Mouse (Mus musculus): ENCODE measurements around the gene Rnps1.

Rnps1 gene

DNA sequence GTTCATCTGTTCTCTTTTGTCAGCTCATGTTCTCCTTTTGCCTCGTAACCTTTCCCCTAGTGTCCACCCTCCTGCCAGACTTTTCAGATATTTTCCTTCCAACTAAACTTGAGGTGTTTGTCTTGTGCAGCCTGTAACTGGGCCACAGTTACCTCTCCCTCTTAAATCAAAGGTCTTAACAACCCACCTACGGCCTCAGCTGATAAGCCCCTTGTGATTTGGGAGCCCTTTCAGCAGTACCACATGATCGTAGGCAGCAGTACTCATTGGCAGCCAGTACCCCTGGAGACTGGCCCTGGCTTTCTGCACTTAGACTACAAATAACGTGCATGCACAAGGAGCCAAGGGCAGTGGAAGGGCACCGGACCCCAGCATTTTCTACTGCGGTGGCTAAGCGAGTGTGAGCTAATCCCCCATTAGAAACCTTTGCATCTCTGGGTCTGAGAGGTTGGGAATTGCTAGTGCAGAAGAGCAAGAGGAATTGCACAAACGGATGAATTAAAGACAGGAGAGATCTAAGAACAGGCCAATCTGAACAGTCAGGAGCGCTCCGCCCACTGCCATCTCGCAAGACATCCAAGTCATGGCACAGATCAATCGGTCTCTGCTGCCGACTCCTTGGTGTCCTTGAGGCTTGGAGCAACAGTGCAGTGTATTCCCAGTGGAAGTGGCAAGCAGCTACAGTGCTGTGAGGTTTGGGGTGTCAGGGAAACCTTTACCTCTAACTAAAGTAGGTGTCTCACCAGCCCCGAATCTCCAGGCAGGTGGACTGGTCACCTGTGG lies 15.0 kb downstream of the Rnps1 start:
- DNase-seq: peak; percentile 98

DNA sequence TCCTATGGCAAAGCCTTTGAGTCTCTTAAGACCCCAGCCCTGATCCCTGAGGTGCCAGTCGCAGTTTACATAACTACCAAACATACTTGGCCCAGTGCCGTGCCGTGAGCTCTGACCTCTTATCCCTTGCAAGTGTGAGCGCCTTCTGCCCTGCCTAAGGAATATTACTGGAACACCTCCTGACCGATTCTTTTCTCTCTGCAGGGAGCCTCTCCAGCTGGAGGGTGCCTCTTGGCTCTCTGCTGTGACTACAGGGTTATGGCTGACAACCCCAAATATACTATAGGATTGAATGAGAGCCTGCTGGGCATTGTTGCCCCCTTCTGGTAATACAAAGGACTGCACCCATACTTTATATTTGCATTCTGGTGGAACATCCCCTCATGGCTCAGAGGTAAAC lies 22.7 kb downstream of the Rnps1 start:
- DNase-seq: peak; percentile 93

DNA sequence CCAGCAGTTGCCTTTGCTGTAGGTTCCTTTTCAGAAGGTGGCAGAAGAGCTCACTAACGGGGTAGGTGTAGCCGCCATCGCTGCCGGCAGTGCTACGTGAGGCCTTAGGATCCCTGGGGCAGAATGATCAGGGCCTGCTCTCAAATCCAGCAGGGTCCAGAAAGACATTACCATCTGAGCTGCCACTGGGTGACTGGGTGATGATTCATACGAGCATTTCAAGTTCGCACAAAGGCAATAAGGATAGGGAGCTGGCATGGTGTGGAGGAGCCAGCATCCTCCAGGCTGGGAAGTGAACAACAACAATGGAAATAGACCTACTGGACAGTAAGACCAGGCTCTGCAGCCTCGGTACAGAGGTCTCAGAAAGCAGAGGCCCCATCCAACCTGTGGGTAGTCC lies 26.0 kb downstream of the Rnps1 start:
- no peak for DNase-seq

DNA sequence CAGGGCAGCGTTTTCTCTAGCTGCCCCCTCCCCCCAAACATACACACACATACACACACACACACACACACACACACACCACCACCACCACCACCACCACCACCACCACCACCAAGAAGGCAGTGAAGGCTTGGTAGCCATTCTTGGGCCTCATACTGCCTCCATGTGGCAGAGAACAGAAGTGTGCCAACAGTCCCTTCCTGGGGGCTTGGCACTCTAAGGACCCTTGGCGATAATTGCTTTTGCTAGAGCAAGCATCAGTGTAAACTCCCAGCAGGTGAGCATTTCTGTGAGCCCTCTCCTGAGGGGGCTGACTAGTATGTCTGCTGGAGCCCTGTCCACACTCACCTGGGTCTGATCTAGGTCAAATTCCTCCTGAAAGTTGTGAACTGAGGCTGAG lies 26.8 kb downstream of the Rnps1 start:
- DNase-seq: no peak

DNA sequence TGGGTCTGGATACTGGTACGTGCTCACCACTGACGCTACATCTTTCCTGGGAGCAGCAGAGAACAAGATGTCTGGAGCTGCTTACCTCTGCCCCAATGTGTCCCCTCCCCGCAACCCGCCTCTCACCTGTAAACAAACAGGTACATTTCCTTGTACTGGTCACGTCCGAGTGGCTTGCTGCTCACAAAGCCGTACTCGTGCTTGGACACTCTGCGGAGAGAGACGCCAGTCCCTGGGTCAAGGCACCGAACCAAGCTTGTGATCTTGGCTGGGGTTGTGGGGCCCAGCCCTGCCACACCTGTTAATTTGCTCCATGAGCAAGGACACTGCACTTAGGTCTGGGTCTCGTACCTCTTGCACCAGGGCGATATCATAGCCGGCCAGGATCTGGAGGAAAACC lies 27.7 kb downstream of the Rnps1 start:
- peak; percentile 91 for DNase-seq

DNA sequence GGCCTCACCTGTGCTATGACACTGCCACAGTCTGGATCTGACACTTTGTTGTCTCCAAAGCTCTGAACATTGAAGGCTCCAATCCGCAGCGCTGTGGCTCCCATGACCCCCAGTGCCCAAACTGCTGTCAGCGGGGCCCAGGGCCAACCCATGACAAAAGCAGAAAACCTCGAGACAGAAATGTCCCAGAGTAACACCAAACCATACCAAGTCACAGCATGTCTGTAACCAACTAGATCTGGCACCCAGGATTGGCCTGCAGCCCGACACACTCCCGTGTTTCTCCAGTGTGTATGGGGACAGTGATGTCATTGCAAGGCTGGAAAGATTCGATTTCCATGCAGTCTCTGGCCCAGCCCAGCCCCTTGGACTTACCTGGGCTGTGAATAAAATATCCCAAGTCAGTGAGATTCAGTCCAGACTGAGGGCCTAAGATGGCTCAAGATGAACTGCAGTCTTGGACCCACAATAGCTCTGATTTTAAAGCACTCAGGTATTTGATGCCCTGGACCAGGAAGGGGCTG lies 28.3 kb downstream of the Rnps1 start, which contains the start of gene Dnase1l2:
Dnase1l2 (minus strand) TSS at position 474 of the 524 bp plus-strand sequence.
- DNase-seq: peak; percentile 86

DNA sequence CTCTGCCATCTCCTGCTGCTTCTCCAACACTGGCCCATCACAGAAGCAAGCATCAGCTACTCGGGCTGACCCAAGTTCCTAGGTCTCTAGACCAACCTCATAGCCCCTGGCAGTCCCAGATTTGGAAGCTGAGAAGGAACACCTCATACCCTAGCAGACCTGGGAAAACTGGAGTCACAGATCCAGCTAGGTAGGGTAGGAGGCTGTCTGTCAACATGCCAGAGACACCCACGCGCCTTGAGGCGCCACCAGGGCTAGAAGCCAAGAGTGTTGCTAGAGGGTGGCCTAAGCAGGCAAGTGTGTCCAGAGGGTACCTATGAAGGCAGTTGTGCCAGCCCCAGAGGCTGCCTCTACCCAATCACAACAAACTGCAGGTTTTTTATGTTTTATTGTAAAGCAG lies 29.0 kb downstream of the Rnps1 start:
- DNase-seq: no peak

DNA sequence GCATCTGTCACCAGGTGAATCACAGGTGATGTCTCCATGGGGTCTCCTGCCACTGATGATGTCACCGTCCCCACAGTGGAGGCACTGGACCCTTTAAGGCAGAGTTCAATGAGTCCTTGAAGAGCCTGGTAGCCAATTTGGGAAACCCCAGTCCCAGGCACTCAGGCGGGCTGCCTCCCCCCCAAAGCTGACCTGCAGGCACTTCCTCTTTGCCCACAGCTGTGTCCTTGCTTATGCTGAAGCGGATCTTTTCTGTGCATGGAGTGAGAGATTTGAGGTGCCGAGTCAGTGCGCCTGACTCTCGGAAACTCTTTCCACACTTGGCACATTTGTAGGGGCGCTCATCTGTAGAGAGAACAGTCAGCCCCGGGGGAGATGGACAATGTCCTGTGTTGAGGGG lies 32.2 kb downstream of the Rnps1 start:
- DNase-seq: peak; percentile 96

DNA sequence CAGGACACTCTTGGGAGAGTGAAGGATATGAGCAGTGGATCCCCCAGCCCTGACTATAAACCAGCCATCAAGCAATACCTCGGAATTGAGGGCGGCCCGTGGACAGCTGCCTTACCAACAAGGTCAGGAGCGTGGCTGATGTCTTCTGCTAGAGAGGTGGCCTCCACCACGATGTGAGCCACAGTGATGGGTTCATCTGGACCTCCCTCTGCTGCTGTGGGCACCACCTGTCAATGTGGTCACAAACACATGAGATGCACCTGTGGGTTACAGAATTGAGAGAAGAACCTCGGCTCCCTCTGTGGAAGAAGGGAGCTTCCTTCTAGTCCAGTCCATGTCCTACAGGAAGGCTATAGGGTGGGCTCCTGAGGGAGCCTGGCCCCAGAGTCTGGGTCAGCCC lies 35.1 kb downstream of the Rnps1 start:
- DNase-seq: no peak

DNA sequence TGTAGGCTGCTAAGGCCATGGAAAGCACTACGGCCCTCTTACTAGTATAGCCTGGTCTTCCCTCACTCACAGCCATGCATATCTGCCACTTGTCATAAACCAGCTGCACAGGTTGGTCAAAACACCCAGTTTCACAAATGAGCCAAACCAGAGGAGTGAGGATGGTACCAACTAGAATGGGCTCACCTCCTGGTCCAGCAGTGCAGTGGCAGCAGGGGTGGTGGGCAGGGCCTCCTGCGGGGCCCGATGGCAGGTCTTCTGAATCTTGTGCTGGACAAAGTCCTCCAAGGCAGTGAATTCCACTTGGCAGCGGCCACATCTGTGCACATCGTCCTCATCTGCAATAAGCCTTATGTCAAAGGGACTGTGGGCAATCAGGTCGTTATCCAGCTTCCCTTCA lies 36.9 kb downstream of the Rnps1 start:
- DNase-seq: peak; percentile 90

DNA sequence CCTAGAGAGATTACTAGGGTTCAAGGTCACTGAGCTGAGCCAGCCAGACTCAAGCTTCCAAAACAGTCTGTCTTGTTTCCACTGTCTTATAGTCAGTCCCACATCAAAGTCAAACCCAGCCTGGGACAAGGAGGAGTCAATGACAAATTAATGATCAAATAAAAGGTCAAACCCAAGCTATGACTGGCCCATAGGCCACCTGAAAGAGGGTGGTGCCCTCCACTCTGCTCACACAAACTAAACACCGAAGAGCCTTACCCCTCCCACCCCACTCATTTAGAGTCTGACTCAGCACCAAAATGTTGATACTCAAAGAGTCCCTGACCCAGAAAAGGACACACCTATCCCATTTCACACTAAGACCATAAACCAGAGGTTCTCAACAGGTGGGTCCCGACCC lies 39.0 kb downstream of the Rnps1 start:
- DNase-seq: no peak

DNA sequence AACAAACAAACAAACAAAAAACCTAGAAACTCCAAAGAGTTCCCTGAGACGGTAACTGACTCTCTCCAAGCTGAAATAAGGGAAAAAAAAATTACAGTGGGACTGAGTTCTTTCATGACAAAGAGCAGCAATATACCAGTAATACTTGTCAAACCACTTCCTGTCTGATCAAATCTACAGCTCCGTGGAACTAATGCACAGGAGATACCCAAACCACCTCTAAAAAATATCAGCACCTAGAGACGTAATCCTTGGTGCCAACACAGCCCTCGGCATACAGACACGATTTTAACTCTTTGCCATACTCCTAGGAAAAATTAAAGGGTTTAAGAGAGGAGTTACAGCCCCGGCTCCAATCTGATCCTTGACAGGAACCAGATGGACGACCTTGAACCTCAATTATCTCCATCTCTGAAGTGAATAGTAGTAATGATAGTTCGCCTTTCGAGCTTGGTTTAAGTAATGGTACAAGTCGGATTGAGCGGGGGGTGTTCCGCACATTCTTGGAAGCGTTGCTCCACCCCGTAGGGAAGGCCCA lies 39.9 kb downstream of the Rnps1 start:
- no peak for DNase-seq

DNA sequence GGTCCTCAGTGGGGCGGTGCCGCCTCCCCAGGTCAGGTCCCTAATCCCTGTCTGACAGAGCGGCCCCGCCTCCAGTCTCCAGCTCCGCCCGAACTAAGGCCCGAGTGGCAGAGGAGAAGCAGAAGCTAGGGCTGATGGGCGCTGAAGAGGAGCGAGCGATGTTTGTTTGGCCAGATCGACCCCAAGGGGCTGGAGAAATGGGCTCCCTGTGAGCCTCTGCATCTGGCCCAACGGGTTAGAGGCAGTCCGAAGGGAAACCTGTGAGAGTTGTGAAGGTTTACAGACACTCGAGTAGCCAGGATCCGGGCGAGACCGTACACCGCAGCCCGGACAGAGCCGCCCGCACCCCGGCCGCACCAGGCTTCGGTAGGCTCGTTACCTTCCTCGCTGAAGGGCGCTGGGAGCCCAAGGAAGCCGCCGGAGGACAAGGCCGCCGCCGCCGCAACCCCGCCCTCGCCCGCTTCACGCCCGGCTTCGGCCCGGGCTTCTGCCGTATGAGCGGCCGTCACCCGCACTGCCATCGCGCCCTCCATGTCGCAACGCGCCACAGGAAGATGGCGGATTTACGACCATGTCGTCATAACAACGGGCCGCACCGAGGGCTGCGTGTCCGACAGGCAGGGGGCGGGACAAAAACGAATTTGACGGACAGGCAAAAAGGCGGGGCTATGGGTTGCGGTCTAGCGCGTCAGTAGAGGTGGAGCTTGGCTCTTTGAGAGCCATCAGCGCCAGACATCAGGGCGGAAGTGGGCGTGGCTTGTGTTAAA lies 40.6 kb downstream of the Rnps1 start:
- DNase-seq: peak; percentile 100

DNA sequence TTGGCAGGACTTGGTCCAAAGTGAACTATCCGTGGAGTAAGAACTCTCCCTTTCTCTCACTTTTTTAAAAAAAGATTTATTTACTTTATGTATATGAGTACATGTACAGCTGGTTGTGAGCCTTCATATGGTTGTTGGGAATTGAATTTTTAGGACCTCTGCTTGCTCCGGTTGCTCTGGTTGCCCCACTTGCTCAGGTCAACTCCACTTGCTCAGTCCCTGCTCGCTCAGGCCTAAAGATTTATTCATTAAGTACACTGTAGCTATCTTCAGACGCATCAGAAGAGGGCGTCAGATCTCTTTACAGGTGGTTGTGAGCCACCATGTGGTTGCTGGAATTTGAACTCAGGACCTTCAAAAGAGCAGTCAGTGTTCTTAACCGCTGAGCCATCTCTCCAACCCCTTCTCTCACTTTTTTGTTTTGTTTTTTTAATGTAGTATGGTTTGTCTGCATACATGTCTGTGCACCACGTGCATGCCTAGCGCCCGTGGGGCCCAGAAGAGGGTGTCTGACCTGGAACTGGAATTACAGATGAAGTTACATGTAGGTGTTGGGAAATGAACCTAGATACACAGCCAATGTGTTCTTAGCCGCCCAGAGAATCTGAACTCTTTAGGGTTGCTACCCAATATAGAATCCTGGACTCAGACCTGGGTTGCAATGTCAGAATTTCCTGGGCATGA lies 41.3 kb downstream of the Rnps1 start:
- DNase-seq: peak; percentile 92

DNA sequence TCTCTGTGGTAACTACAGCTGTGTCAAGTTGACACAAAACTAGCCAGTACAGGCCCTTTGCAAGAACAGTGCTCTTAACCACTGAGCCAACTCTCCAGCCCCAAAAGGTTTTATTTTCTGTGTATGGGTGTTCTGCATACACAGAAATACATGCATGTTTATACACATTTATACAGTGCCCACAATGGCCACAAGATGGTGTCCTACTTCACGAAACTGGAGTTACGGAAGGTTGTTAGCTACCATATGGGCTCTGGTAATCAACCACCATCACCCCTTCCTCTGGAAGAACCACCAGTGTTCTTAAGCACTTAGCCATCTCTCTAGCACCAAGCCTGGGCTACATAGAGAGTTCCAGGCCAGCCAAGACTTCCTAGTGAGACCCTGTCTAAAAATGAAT lies 47.2 kb downstream of the Rnps1 start:
- DNase-seq: no peak

DNA sequence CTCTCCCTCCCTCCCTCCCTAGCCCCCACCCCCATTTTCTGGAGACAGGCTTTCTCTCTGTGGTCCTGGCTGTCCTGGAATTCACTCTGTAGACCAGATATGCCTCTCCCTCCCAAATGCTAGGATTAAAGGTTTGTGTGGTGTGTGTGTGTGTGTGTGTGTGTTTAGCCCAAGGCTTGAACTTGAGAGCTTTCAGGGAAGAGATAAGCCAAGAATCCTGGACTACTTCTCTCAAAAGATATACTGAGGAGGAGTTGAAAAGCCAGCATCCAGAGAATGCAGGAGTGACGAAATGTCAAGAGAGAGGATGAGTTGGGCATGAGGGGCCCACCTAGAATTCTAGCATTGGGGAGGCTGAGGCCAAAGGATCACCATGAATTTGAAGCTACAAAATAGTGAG lies 48.6 kb downstream of the Rnps1 start:
- no peak for DNase-seq

DNA sequence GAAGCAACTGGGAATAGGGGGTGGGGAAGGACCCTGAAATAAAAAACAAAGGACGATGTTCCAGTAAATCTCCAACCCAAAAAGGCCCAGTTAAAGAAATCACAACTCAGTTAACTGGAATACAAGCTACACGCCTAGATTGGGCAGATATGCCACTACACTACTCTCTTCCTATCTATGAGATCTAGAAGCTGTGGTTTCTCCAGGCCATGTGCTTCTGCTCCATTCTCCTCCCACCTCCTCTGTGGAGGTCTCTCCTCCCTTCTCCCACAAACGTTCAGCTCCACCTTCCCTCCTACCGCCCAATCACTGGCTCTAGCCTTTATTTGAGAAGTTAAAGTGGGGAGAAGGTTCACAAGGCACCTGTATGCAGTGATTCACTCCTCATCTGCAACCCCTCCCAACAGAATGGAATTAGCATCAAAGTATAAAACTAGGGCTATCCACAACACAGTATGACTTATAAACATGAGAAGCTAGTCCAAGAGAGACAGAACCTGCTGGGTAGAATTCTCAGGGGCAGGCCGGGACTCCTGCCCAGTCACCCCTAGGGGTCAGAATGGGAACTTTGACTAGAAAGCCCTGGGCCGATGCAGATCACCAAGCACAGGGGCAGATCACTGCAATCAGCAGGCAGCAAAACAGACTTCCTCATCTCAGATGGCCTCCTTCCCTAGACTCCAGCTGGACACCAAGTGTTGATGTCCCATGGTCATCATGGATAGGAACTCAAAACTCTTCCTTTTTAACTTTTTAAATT lies 49.2 kb downstream of the Rnps1 start:
- peak; percentile 90 for DNase-seq

DNA sequence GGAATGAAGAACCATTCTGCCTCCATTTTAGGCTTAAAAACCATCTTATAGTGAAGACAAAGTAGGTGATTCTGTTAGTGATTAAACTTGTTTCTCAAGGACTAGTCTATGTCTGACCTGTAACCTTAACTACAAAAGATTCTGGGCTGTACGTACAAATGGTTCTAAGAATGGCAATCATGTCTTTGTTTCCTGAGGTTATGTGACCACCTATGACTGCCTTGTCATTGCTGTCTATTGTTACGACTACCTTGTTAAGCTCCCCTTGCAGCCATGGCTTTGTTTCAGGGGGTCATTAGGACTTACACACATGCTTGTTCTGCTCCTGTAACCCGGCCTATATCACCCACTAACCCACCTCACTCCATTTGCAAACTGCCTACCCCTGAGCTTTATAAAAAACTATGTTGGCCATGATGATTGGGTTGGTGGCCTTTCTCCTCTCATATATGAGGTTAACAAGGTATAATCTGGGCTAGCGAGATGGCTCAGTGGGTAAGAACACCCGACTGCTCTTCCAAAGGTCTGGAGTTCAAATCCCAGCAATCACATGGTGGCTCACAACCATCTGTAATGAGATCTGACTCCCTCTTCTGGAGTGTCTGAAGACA lies 54.4 kb downstream of the Rnps1 start:
- no peak for DNase-seq

DNA sequence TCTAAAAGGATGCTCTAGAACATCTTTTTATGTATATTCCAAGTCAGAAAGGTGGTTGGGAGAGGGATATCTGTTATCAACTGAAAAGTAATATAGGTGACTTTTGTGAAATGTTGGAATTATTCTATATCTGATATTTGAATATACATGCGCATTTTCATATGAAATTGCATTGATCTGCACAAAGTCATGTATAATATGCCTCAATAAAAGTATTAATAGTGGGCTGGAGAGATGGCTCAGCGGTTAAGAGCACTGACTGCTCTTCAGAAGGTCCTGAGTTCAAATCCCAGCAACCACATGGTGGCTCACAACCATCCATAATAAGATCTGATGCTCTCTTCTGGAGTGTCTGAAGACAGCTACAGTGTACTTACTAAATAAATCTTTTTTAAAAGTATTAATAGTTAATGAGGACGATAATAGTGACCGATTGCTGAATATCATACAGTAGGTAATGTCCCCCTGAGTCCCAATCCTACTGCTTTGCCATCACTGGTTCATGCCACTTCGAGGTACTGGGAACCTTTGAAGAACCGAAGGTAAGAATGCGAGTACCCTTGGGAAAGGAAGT lies 55.1 kb downstream of the Rnps1 start:
- DNase-seq: no peak

DNA sequence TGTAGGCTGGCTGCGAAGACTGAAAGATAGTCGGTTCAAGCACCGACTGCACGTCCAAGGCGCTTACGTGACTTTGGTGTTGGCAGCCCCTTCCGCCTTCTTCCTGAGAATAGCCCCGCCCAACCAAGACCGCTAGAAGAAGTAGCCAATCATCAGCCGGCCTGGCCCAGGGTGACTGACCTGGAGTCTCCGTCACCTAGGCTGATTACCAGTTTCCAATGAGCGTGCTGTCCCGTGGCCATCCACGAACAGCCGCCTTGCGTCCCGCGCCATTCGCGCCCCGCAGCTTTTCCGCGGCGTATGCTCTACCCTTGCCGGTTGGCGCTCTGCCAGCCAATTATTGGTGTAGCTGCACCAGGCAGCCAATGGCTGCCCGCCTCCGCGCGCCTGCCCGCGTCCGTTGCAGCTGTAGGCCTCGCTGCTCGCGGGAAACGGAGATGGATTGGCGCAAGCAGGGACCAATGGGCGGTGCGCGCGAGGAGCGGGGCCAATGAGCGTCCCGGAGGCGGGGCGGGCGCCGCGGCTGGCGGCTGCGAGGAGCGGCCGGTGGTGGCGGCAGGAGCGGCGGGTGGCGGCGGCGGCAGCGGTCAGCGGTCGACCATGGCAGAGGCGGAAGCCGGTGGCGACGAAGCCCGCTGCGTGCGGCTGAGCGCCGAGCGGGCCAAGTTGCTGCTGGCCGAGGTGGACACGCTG lies 55.7 kb downstream of the Rnps1 start, which contains the start of the genes E4f1 and Pgp:
E4f1 (minus strand) TSS at position 404 of the 693 bp plus-strand sequence.
Pgp (plus strand) TSS at position 483 of the 693 bp plus-strand sequence.
- DNase-seq: peak; percentile 100
